Mouse (Mus musculus): ENCODE results near the gene Ccdc57.

GRCm38 (mm10) chr11:120825289-120825863 is 107.3 kb downstream of the Ccdc57 start:
- no peak for TF ChIP-seq POLR2A (IDR thresholded peaks at IDR 0.05; ENCODE audit: low read depth, low read length)
- no peak for TF ChIP-seq CTCF (conservative IDR thresholded peaks at IDR 0.05; ENCODE audit: insufficient read depth, insufficient read length, low read depth, low read length)

Data from kidney, adult 2 months (tissue).